Mouse (Mus musculus) T-cell, adult 2 months (primary cell): ENCODE data around the gene Ikzf3.

Experiments used
- DNase-seq: peaks from one replicate; pipeline ENCODE4 v3.0.0; 2022; ENCODE audit warnings: low spot score

Gene Ikzf3

DNA sequence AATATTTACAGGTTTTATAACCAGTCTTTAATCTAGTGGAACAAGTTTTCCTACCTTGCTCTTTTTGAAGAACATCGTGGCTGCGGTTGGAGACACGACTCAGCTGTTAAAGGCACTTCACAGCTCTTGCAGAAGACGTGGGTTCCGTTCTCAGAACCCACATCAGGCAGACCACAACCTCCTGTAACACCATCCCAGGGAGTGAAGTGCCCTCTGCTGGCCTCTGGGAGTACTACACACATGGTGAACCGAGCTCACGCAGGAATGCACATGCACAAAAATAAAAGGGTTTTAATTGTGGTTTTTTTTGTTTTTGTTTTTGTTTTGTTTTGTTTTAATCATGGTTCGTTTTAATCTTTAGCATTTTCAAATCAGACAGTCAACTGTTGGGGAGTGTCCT lies 22.5 kb upstream of the Ikzf3 start:
- peak; percentile 72 for DNase-seq

- no peak for DNase-seq
These were observed 18.1 kb upstream of the Ikzf3 start for GRCm38 (mm10) chr11:98563921-98564414.

DNA sequence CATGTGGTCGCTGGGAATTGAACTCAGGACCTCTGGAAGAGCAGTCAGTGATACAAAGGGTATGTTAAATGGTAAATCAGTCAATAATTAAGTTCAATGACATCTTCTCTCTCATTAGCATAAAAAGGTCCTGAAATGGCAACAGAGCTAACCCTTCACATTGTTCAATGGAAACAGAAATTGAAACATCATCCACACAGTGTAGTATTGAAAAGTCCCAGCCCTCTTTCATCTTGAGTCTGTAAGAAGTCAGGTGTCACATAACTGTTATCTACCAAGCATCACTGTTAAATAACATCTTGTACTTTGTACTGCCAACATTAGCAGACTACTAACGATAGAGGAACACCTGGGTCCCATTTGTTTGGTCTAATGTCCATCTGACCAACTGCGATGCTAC lies 17.2 kb upstream of the Ikzf3 start:
- DNase-seq, result no peak

DNA sequence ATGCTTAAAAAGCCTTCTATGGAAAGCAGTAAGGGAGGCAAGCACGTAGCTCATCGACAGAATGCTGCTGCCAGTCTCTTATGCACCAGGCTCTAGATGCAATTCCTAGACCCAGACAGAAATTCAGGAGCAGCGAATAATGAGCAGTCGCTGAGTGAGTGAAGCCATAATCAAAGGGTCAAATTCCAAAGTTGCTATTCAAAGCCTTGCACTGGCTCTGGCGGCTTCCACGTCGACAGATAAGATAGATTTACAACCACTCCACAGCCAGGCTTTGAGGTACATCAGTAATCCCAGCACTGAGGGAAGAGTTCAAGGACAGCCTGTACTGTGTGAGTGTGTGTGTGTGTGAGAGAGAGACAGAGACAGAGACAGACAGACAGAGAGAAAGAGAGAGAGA lies 15.1 kb upstream of the Ikzf3 start:
- no peak for DNase-seq

- DNase-seq, result no peak
These were observed 9.4 kb upstream of the Ikzf3 start for GRCm38 (mm10) chr11:98555124-98555700.

- no peak for DNase-seq
These were observed 8.1 kb upstream of the Ikzf3 start for GRCm38 (mm10) chr11:98553966-98554365.

DNA sequence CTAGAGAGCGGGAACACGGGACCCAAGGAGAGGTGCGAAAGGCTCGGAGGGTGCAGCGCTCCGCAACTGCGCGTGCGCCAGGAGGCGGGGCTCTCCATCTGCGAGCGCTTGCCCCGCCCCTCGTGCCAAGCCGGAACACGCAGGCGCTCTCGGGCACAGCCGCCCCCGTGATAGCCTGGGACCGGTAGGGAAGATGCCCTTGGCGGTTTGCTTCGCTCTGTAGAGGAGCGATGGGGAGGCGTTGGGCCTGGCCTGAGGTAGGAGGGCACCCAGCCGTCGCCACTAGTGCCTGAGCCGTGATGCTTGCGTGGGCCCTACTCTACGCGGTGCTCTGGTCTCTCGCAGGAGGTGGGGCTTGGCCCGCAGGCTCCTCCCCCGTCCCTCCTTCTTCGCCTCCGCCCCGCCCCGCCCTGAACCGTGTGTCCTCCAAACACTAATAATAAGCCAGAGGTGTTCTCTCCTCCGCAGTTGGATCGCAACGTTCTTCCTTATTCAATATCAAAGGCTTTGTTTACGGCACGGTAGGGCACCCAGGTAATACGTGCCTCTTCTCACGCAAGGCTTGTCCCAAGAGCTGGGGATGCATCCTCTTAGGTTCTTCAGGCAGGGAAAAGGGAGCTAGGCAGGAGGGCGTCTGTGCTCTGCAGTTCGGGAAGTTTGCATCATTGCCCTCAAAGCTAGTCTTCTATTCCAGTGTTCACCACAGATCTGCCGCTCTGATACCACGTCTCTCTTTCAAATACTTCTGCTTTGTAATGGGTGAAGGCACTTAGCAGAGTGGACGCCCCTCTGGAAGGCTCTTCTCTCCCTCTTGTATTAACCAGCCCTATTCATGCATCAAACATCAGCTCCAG lies 5.4 kb upstream of the Ikzf3 start, which contains the start of gene Zpbp2:
Zpbp2 (plus strand) TSS at position 123 of the 854 bp plus-strand sequence.
- peak; percentile 96 for DNase-seq

DNA sequence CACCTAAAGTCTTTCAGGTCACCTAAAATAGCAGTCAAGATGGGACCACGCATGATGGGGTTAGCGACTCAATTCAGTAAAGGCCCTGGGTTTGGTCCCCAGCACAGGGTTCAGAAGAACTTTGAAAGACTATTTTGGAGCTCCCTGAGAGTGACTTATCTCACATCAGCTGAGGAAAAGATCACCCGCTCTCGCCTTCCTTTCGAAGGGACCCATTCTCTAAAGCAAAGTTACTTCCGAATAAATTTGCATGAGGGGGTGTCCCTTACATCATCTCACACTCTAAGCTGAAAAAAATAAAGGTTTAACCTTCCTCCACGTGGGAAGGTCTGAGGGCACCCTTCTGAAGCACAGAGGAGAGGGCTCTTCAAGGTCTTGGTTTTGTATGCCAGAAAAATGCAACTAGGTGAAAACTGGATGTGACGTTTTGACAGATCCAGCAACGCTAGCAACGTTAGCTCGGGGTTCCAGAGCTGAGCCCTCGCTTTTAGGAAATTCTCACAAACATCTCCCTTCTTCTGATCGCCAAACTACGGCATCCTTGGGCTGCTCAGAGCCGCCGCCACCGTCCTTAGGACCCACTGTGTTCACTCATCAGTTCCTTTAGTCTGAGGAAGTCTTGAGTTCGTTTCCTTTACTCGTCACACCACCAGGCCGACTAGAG lies 4.6 kb upstream of the Ikzf3 start:
- DNase-seq, result peak; percentile 76

GRCm38 (mm10) chr11:98549363-98549762 lies 3.5 kb upstream of the Ikzf3 start:
- DNase-seq, result no peak

DNA sequence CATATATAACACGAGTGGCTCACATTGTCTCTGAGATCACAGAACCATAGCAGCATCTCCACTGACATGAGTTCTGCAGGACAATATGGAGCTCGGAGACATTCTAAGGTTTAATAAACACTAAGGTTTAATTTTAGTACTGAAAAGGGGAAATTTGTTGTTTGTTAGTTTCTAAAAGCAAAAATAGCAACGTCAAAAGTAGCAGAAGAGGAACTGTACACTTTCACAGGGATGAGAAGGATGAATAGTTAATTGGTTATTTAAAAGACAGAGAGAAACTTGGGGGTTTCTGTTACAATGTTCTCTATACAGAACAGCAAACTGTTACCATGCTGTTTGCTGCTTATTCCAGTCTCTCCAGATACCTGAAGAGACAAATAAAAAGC lies 1.5 kb upstream of the Ikzf3 start:
- DNase-seq, result no peak

DNA sequence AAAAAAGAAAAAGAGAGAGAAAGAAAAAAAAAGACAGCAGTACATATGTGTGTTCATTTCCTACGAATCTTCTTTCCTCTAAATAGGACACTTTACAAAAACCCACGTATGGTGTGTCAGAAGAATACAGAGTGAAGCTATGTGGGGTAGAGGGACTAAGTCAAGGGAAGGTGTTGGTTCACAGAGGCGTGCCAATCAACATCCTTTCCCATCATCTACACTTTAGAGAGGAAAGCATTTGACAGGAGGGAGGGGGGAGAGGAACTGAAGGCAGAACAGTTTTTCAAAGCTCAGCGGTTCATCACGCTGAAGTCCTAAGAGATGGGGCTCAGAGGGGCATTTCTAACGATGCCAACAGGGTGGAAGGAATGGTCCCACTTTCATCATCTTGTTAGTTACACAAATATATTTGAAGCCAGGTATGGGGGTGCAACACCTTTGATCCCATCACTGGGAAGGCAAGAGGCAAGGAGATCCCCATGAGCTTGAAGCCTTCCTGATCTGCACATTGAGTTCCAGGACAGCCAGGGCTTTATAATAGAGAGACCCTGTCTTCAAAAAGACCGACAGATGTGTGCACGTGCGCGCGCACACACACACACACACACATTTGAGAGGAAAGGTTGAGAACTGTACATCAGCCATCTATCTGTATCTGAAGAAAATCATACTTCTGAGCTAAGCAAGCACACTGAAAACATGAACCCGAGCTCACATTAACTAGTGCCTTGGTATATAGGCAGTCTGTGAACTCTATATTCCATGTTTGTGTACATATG lies 887 bp upstream of the Ikzf3 start:
- peak; percentile 42 for DNase-seq

DNA sequence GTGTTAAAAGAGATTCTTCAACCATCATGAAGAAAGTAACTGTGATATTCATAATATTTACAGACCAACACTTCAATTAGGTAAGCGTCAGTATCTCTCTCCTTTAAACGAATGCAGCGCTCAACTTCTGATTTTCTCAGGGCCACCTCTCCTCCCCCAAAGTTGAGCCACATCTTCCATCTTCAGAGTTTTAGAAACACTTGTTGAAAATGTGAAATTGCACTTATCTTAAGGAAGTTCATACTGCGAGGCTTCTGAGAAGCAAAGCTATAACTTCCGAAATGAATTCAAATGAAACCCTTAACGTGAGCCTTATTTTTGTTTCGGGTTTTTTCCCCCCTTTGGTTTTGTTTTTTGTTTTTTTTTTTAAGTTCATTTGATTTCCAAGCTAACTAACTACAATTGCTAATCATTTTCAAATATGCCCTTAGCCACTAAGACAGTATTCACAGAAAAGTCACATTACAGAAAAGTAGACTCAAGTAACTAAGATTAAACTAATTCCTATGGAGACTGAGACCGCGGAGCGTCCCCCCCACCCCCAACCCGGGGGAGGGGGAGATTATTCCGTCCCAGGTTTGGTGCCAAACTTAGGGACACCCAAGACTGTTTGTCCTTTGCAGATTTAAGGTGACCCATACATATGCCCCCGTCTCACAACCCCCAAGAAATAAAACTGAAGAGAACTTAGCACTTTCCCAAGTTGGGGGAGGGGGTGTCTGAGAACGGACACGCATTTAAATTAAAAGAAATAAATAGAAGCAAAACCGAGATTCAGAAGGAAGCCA lies 747 bp downstream of the Ikzf3 start:
- no peak for DNase-seq

GRCm38 (mm10) chr11:98543414-98543813 lies 2.4 kb downstream of the Ikzf3 start:
- no peak for DNase-seq

- no peak for DNase-seq
These were observed 3.3 kb downstream of the Ikzf3 start for GRCm38 (mm10) chr11:98542553-98542952.

GRCm38 (mm10) chr11:98540319-98540718 lies 5.5 kb downstream of the Ikzf3 start:
- DNase-seq, result peak; percentile 47

GRCm38 (mm10) chr11:98537480-98538034 lies 8.3 kb downstream of the Ikzf3 start:
- DNase-seq, result no peak

DNA sequence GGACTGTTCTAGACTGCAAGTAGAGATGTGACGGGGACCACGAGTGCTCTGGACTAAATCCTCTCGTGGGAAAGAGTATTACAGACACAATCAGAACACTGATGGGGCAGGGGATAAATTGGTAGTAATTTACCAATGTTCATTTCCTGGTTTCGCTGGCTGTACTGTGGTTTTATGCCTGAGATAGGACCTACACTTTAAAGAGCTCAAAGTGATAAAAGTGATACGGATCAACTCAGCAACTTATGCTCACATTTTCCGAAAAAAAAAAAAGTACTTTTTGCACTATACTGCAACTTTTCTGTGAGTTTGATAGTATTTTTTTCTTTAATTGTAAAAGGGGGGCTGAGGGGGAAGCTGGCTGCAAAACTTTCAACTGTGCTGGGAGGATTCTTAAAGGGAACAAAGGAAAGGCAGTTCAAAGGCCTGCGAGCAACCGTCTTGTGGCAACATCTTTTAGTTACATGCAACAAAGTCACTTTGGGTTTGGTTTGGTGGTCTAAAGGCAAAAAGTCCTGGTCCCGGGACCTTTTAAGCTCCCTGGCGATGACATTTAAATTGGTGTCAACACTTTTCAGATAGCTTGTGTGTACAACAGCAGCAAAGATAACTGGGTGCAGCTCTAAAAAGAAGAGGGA lies 18.9 kb downstream of the Ikzf3 start:
- peak; percentile 60 for DNase-seq

GRCm38 (mm10) chr11:98525140-98525539 lies 20.7 kb downstream of the Ikzf3 start:
- DNase-seq, result no peak

DNA sequence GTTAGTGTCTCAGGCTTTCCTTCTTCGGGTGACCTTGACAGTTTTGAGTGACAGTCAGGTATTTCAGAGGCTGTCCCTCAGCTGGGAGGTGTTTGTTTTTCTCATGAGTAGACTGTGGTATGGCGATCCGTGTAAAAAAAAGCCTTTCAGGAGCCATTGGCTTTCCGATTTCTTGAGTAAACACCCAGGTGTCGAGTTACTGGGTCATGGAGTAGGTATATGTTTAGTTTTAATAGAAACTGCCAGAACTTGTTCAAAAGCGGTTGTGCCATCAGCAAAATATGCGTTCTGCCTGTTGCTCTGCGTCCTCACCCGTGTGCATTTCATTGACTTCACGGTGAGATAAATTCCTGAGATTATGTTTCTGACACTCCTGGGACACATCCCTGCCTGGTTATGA lies 25.4 kb downstream of the Ikzf3 start:
- DNase-seq, result no peak

GRCm38 (mm10) chr11:98513356-98513936 lies 32.4 kb downstream of the Ikzf3 start:
- DNase-seq, result no peak
